Mouse (Mus musculus) adrenal gland (tissue): Measurements from ENCODE around the gene Hspb8.
"Not testable (repeated sequence)": the region's sequence is repeated elsewhere in the genome, so short reads cannot be mapped to it uniquely, and the experiment has no call there.

Experiments used
- intact Hi-C: fragments of 180-260 bp; cut with DNase I; formaldehyde crosslinking; loops from one replicate; pipeline ENCODE4 v1.15.1; 2025

Gene Hspb8

GRCm38 (mm10) chr5:116434976-116435850, 12.5 kb upstream of the Hspb8 start:
- intact Hi-C loops: no loop called here

- intact Hi-C loops: no loop called here
Measured at GRCm38 (mm10) chr5:116432871-116433270, 10.2 kb upstream of the Hspb8 start.

GRCm38 (mm10) chr5:116426701-116427100, 4.0 kb upstream of the Hspb8 start:
- intact Hi-C loops: no loop called here

GRCm38 (mm10) chr5:116425709-116426108, 3.0 kb upstream of the Hspb8 start:
- intact Hi-C loops: not testable (repeated sequence)

GRCm38 (mm10) chr5:116425273-116425672, 2.6 kb upstream of the Hspb8 start:
- intact Hi-C loops: no loop called here

- intact Hi-C loops: no loop called here
Measured at GRCm38 (mm10) chr5:116423746-116424145, 1.1 kb upstream of the Hspb8 start.

GRCm38 (mm10) chr5:116421791-116422481, 728 bp downstream of the Hspb8 start:
- intact Hi-C loops: no loop called here

- intact Hi-C loops: no loop called here
Measured at GRCm38 (mm10) chr5:116420759-116421225, 1.9 kb downstream of the Hspb8 start.

GRCm38 (mm10) chr5:116420213-116420612, 2.5 kb downstream of the Hspb8 start:
- intact Hi-C loops: no loop called here

GRCm38 (mm10) chr5:116419322-116420045, 3.2 kb downstream of the Hspb8 start:
- intact Hi-C loops: no loop called here

GRCm38 (mm10) chr5:116416208-116416607, 6.5 kb downstream of the Hspb8 start:
- intact Hi-C loops: no loop called here

GRCm38 (mm10) chr5:116409689-116410590, 12.7 kb downstream of the Hspb8 start:
- intact Hi-C loops: no loop called here

- intact Hi-C loops: no loop called here
Measured at GRCm38 (mm10) chr5:116408965-116409364, 13.7 kb downstream of the Hspb8 start.

- intact Hi-C loops: no loop called here
Measured at GRCm38 (mm10) chr5:116407936-116408335, 14.7 kb downstream of the Hspb8 start.

GRCm38 (mm10) chr5:116407321-116407720, 15.3 kb downstream of the Hspb8 start:
- intact Hi-C loops: no loop called here

GRCm38 (mm10) chr5:116406507-116406906, 16.2 kb downstream of the Hspb8 start:
- intact Hi-C loops: no loop called here

- intact Hi-C loops: no loop called here
Measured at GRCm38 (mm10) chr5:116405934-116406333, 16.7 kb downstream of the Hspb8 start.

GRCm38 (mm10) chr5:116404063-116404462, 18.6 kb downstream of the Hspb8 start:
- intact Hi-C loops: no loop called here

- intact Hi-C loops: no loop called here
Measured at GRCm38 (mm10) chr5:116400801-116401200, 21.9 kb downstream of the Hspb8 start.

- intact Hi-C loops: no loop called here
Measured at GRCm38 (mm10) chr5:116400042-116400730, 22.5 kb downstream of the Hspb8 start.
